Mouse (Mus musculus): ENCODE data around the gene Brinp3. TPM values are rescaled to one million over a fixed set of nuclear protein-coding genes. Genes with fewer than 3 reads are reported as not detected.
A peak's percentile ranks its signal among the peaks of the same experiment; 100 is the strongest.

Brinp3 gene
- 0.72 and 1.6 TPM in 2 replicates for polyA plus RNA-seq (2014; fragmentation: Nextera tagmentation; extraction: Ambion mirVana)

DNA sequence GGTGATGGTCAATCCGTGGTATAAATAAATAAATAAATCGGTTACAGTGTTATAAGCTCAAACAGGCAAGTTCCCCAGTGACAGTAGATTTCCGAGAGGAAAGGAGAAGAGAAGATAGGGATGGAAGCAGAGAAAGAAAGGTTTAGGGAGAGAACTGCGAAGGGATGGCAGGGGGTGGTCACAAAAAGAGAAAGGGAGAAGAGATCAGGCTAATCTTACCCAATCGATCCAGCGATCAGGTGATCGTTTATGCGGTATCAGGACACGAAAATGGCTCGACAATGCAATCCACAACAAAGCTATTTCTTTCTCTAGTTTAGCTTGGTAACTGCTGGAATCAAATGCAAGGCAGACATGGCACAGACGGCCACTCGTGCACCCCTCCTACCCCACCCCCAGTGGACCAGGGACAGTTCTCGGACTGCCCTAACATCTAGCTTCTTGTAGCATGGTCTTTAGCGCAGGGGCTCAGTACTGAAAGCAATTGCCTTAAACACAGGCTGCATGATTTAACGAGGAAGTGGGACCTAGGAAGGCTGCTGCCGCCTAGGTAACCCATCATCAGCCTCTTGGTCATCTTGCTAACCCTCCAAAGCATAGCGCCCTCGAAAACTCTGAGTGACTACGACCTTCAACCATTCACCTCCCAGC lies at the start of gene Brinp3:
Gene Brinp3, plus strand, starts transcription at position 80 of the 651 bp plus-strand sequence.
- no peaks in the 10 kb centered on the region for H3K36me3 ChIP-seq (replicated peaks; ENCODE audit: control insufficient read depth, insufficient read depth, low read depth, low read length)
- peak; percentile 36; the same call in 1 of the 2 replicates for ATAC-seq (replicated peaks; ENCODE audit: insufficient number of reproducible peaks, low FRiP score, low TSS enrichment, low read depth)
- DNase-seq (ENCODE audit: low spot score) = no peak
- no peak within 1 kb of the TSS for H3K27ac ChIP-seq (replicated peaks; ENCODE audit: low read depth, low read length)
- peaks cover 7% of the 10 kb centered on the region; the same call in 1 of the 2 replicates for H3K27me3 ChIP-seq (ENCODE audit: control insufficient read depth, insufficient read depth, low read length)
- peak within 1 kb of the TSS; percentile 30 for H3K4me3 ChIP-seq (ENCODE audit: low read depth, low read length)
- H3K4me2 ChIP-seq (ENCODE audit: low read depth, low read length) = peak within 1 kb of the TSS; percentile 55
- H3K4me1 ChIP-seq (ENCODE audit: control insufficient read depth, insufficient read depth, low read length) = no peaks in the 10 kb centered on the region; the same call in 1 of the 2 replicates
- no peaks in the 10 kb centered on the region for H3K9me3 ChIP-seq (replicated peaks; ENCODE audit: control insufficient read depth, low read length)
- peak within 1 kb of the TSS; percentile 37 for H3K9ac ChIP-seq (replicated peaks; ENCODE audit: low read length)
- 1% methylated on average over 19 of the region's 19 CpGs for WGBS

- no peak overlapping the region for H3K9ac ChIP-seq (replicated peaks; ENCODE audit: low read length)
These were observed 339 bp upstream of the Brinp3 start for GRCm38 (mm10) chr1:146494221-146494620.

DNA sequence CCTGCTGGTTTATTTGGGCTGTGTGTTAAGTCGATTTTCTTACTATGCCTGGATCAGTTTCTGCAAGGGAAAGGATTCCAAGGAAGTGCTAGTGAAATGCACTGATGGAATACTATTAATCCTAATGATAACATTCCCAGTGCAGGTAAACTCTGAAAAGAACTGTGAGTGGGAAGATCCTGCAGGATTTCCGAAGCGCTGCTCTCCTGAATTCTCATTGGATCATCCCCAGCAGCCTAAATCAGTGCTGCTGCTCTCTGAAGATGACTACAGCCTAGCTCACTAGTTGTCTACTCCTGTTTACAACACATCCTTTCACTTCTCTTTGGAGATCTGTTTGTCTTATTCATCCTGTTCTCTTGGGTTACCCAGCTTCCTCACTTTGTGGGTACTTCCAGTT lies 826 bp downstream of the Brinp3 start:
- no peak for DNase-seq (ENCODE audit: low spot score)
- no peak overlapping the region for H3K27ac ChIP-seq (replicated peaks; ENCODE audit: low read depth, low read length)
- no peak for ATAC-seq (replicated peaks; ENCODE audit: insufficient number of reproducible peaks, low FRiP score, low TSS enrichment, low read depth)
- 7% methylated on average over 3 of the region's 3 CpGs for WGBS
- peak overlapping the region; percentile 30; the same call in 1 of the 2 replicates for H3K4me3 ChIP-seq (ENCODE audit: low read depth, low read length)
- H3K4me2 ChIP-seq (ENCODE audit: low read depth, low read length) = peak overlapping the region; percentile 55
- peaks cover 7% of the 10 kb centered on the region; the same call in 1 of the 2 replicates for H3K27me3 ChIP-seq (ENCODE audit: control insufficient read depth, insufficient read depth, low read length)
- no peaks in the 10 kb centered on the region; the same call in 1 of the 2 replicates for H3K4me1 ChIP-seq (ENCODE audit: control insufficient read depth, insufficient read depth, low read length)
- no peaks in the 10 kb centered on the region for H3K36me3 ChIP-seq (replicated peaks; ENCODE audit: control insufficient read depth, insufficient read depth, low read depth, low read length)
- H3K9me3 ChIP-seq (replicated peaks; ENCODE audit: control insufficient read depth, low read length) = no peaks in the 10 kb centered on the region
- no peak overlapping the region for H3K9ac ChIP-seq (replicated peaks; ENCODE audit: low read length)

More at GRCm38 (mm10) chr1:146494221-146494620, 339 bp upstream of the Brinp3 start:
- H3K4me1 ChIP-seq (ENCODE audit: control insufficient read depth, insufficient read depth, low read length) = no peaks in the 10 kb centered on the region; the same call in 1 of the 2 replicates
- H3K4me2 ChIP-seq (ENCODE audit: low read depth, low read length) = peak overlapping the region; percentile 55
- ATAC-seq (replicated peaks; ENCODE audit: insufficient number of reproducible peaks, low FRiP score, low TSS enrichment, low read depth) (no peak), DNase-seq (ENCODE audit: low spot score) (peak; percentile 11)
- peaks cover 7% of the 10 kb centered on the region; the same call in 1 of the 2 replicates for H3K27me3 ChIP-seq (ENCODE audit: control insufficient read depth, insufficient read depth, low read length)
- no peak overlapping the region for H3K27ac ChIP-seq (replicated peaks; ENCODE audit: low read depth, low read length)
- 8% methylated on average over 7 of the region's 7 CpGs for WGBS
- H3K9me3 ChIP-seq (replicated peaks; ENCODE audit: control insufficient read depth, low read length) = no peaks in the 10 kb centered on the region
- H3K4me3 ChIP-seq (ENCODE audit: low read depth, low read length) = peak overlapping the region; percentile 30; the same call in 1 of the 2 replicates
- no peaks in the 10 kb centered on the region for H3K36me3 ChIP-seq (replicated peaks; ENCODE audit: control insufficient read depth, insufficient read depth, low read depth, low read length)

DNA sequence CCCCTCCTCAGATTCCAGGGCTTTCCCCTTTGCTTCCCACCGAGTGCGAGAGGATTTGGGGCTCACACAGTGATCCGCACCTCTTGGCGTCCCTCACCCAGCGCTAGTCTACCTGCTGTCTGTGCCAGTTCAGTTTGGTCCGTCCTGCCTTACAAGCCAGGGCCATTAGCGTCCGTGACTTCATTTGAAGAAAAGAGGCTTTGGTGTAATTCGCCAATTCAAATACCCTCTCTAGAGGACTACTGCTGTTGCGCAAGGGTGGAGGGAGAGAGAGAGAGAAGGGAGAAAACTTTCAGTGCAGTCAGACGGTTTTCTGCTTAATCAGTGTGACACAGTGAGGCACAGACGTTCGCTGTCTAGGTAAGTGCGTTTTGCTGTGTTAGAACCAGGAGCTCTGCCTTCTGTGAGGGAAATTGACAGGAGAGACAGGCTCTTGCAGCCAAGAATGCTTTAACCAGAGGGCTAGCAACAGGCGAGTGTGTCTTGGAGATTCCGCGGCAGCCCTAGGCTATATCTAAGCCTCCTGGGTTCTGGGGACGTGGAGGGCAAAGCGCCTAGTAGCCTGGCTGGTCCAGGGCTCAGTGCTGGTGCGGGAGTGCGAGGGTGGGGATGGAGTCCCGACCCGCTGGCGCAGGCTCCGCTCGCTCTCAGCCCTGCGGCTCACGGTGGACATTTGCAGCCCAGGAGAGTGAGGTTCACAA lies 3.0 kb downstream of the Brinp3 start:
- H3K36me3 ChIP-seq (replicated peaks; ENCODE audit: control insufficient read depth, insufficient read depth, low read depth, low read length) = no peaks in the 10 kb centered on the region

GRCm38 (mm10) chr1:146498085-146498779 lies 3.7 kb downstream of the Brinp3 start:
- no peak for ATAC-seq (replicated peaks; ENCODE audit: insufficient number of reproducible peaks, low FRiP score, low TSS enrichment, low read depth)
- Histone ChIP-seq H3K9ac (replicated peaks; ENCODE audit: low read length) (peak overlapping the region; percentile 47), H3K27ac (replicated peaks; ENCODE audit: low read depth, low read length) (no peak overlapping the region), H3K36me3 (replicated peaks; ENCODE audit: control insufficient read depth, insufficient read depth, low read depth, low read length) (no peaks in the 10 kb centered on the region), H3K4me2 (ENCODE audit: low read depth, low read length) (peak overlapping the region; percentile 88), H3K4me3 (ENCODE audit: low read depth, low read length) (peak overlapping the region; percentile 44), H3K9me3 (replicated peaks; ENCODE audit: control insufficient read depth, low read length) (no peaks in the 10 kb centered on the region), H3K4me1 (ENCODE audit: control insufficient read depth, insufficient read depth, low read length) (no peaks in the 10 kb centered on the region; the same call in 1 of the 2 replicates), H3K27me3 (ENCODE audit: control insufficient read depth, insufficient read depth, low read length) (peaks cover 7% of the 10 kb centered on the region; the same call in 1 of the 2 replicates)
- WGBS = under 1% methylated on average over 16 of the region's 16 CpGs
- DNase-seq (ENCODE audit: low spot score) = peak; percentile 46

More for the DNA sequence above, 3.0 kb downstream of the Brinp3 start:
- Histone ChIP-seq H3K4me1 (ENCODE audit: control insufficient read depth, insufficient read depth, low read length) (no peaks in the 10 kb centered on the region; the same call in 1 of the 2 replicates), H3K9me3 (replicated peaks; ENCODE audit: control insufficient read depth, low read length) (no peaks in the 10 kb centered on the region), H3K4me2 (ENCODE audit: low read depth, low read length) (peak overlapping the region; percentile 88), H3K9ac (replicated peaks; ENCODE audit: low read length) (peak overlapping the region; percentile 47), H3K27ac (replicated peaks; ENCODE audit: low read depth, low read length) (no peak overlapping the region), H3K4me3 (ENCODE audit: low read depth, low read length) (peak overlapping the region; percentile 44), H3K27me3 (ENCODE audit: control insufficient read depth, insufficient read depth, low read length) (peaks cover 7% of the 10 kb centered on the region; the same call in 1 of the 2 replicates)
- WGBS = under 1% methylated on average over 28 of the region's 28 CpGs
- peak; percentile 75 for ATAC-seq (replicated peaks; ENCODE audit: insufficient number of reproducible peaks, low FRiP score, low TSS enrichment, low read depth)
- DNase-seq (ENCODE audit: low spot score) = peak; percentile 54

GRCm38 (mm10) chr1:146498780-146499114 lies 4.2 kb downstream of the Brinp3 start:
- H3K4me1 ChIP-seq (ENCODE audit: control insufficient read depth, insufficient read depth, low read length) = no peaks in the 10 kb centered on the region; the same call in 1 of the 2 replicates
- DNase-seq (ENCODE audit: low spot score) (no peak), ATAC-seq (replicated peaks; ENCODE audit: insufficient number of reproducible peaks, low FRiP score, low TSS enrichment, low read depth) (no peak)
- no peak overlapping the region for H3K27ac ChIP-seq (replicated peaks; ENCODE audit: low read depth, low read length)
- H3K9ac ChIP-seq (replicated peaks; ENCODE audit: low read length) = no peak overlapping the region
- peak overlapping the region; percentile 44 for H3K4me3 ChIP-seq (ENCODE audit: low read depth, low read length)
- no peaks in the 10 kb centered on the region for H3K36me3 ChIP-seq (replicated peaks; ENCODE audit: control insufficient read depth, insufficient read depth, low read depth, low read length)
- no peaks in the 10 kb centered on the region for H3K9me3 ChIP-seq (replicated peaks; ENCODE audit: control insufficient read depth, low read length)
- 6% methylated on average over 1 of the region's 1 CpGs for WGBS
- peak overlapping the region; percentile 88 for H3K4me2 ChIP-seq (ENCODE audit: low read depth, low read length)
- H3K27me3 ChIP-seq (ENCODE audit: control insufficient read depth, insufficient read depth, low read length) = peaks cover 7% of the 10 kb centered on the region; the same call in 1 of the 2 replicates

DNA sequence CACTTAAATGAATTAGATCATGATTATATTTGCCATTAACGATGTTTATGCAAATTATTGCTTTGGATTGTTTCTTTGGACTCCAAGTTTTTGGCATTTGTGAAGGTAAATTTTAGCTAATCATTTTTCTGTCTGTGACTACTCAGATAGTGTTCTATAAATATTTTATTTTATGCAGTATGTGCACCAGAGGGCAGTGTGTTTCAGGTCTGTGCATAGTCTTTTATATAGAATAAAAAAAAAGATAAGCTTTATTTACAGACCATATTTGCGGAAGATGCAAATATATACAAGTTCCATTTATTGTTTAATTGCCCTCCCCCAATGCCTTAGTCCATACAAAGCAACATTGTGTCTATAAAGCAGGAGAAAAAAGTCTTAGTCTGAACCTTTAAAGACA lies 20.8 kb downstream of the Brinp3 start:
- no peak for DNase-seq (ENCODE audit: low spot score)
- no peaks in the 10 kb centered on the region for H3K9me3 ChIP-seq (replicated peaks; ENCODE audit: control insufficient read depth, low read length)
- no peak overlapping the region for H3K4me3 ChIP-seq (ENCODE audit: low read depth, low read length)
- H3K36me3 ChIP-seq (replicated peaks; ENCODE audit: control insufficient read depth, insufficient read depth, low read depth, low read length) = no peaks in the 10 kb centered on the region
- 79% methylated on average over 2 of the region's 2 CpGs for WGBS
- no peak overlapping the region for H3K27ac ChIP-seq (replicated peaks; ENCODE audit: low read depth, low read length)
- H3K27me3 ChIP-seq (ENCODE audit: control insufficient read depth, insufficient read depth, low read length) = no peaks in the 10 kb centered on the region
- no peak overlapping the region for H3K4me2 ChIP-seq (ENCODE audit: low read depth, low read length)
- no peaks in the 10 kb centered on the region for H3K4me1 ChIP-seq (ENCODE audit: control insufficient read depth, insufficient read depth, low read length)
- ATAC-seq (replicated peaks; ENCODE audit: insufficient number of reproducible peaks, low FRiP score, low TSS enrichment, low read depth) = no peak
- no peak overlapping the region for H3K9ac ChIP-seq (replicated peaks; ENCODE audit: low read length)

Measured in embryonic facial prominence, embryonic 11.5 days (tissue).